Mouse (Mus musculus) lung, adult 2 months (tissue): Measurements from ENCODE around the gene Prkcd.

Experiments used
- CTCF ChIP-seq: fragments of 200-500 bp; IDR thresholded peaks from 2 replicates; pipeline ENCODE4 v1.5.1; 2011; ENCODE audit warnings: mild to moderate bottlenecking, low read length, control low read depth; ENCODE audit not compliant: insufficient read depth
- POLR2A ChIP-seq: fragments of 200-500 bp; IDR thresholded peaks from 2 replicates; pipeline ENCODE4 v1.6.1; 2011; ENCODE audit warnings: low read depth, mild to moderate bottlenecking, control low read depth, low read length, borderline replicate concordance; ENCODE audit errors: extremely low read depth

DNA sequence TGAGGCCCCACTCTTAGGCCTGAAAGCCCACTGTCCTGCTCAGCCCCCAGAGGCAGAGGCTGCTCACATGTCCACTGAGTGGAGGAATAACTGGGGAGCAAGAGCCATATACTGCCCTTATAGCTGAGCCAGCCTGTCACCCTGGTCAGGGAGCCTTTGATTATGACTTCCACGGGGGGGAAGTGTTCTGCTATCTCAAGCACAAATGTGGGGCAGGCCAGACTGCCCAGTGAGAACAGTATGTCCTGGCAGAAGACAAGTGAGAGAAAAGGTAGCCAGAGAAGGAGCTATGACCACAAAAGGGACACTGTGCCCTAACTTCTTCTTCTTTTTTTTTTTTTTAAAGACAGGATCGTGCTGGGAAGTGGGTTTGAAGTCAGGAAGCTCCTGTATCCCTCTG lies 28.9 kb downstream of the Prkcd start:
- TF ChIP-seq CTCF, result no peak
- no peak for TF ChIP-seq POLR2A
